Mouse (Mus musculus) T-helper 1 cell (primary cell): ENCODE data around the gene Heg1.

ENCODE experiments used
- in situ Hi-C: fragments of 300-600 bp; cut with MboI, MseI; formaldehyde crosslinking; loops from one replicate; pipeline ENCODE4 v1.15.1; 2025; ENCODE audit warnings: high pct_unique_total_duplicates

Gene Heg1

GRCm38 (mm10) chr16:33741795-33742194 lies 57.6 kb downstream of the Heg1 start:
- in situ Hi-C loops: no loop called here

- in situ Hi-C loops: no loop called here
Observed at GRCm38 (mm10) chr16:33742233-33742632, 58.1 kb downstream of the Heg1 start.

- in situ Hi-C loops: no loop called here
Observed at GRCm38 (mm10) chr16:33744622-33745419, 60.7 kb downstream of the Heg1 start.

- in situ Hi-C loops: no loop called here
Observed at GRCm38 (mm10) chr16:33745457-33745856, 61.3 kb downstream of the Heg1 start.

GRCm38 (mm10) chr16:33746074-33746676 lies 62.0 kb downstream of the Heg1 start:
- in situ Hi-C loops: no loop called here

- in situ Hi-C loops: no loop called here
Observed at GRCm38 (mm10) chr16:33747346-33747954, 63.3 kb downstream of the Heg1 start.

- in situ Hi-C loops: no loop called here
Observed at GRCm38 (mm10) chr16:33747994-33748393, 63.8 kb downstream of the Heg1 start.

GRCm38 (mm10) chr16:33751152-33751551 lies 67.0 kb downstream of the Heg1 start:
- in situ Hi-C loops: loop anchor here (10.0 kb wide), 1 partner anchor 1136 kb away; no protein-coding TSS in a partner anchor

GRCm38 (mm10) chr16:33751590-33751989 lies 67.4 kb downstream of the Heg1 start:
- in situ Hi-C loops: loop anchor here (10.0 kb wide), 1 partner anchor 1137 kb away; no protein-coding TSS in a partner anchor

GRCm38 (mm10) chr16:33752904-33753578 lies 68.9 kb downstream of the Heg1 start:
- in situ Hi-C loops: loop anchor here (10.0 kb wide), 1 partner anchor 1138 kb away; no protein-coding TSS in a partner anchor

GRCm38 (mm10) chr16:33755293-33755692 lies 71.1 kb downstream of the Heg1 start:
- in situ Hi-C loops: loop anchor here (5.0 to 10.0 kb wide), 2 partner anchors 47 to 1140 kb away; no protein-coding TSS in a partner anchor

- in situ Hi-C loops: loop anchor here (5.0 to 10.0 kb wide), 2 partner anchors 46 to 1141 kb away; no protein-coding TSS in a partner anchor
Observed at GRCm38 (mm10) chr16:33755961-33756360, 71.8 kb downstream of the Heg1 start.

GRCm38 (mm10) chr16:33756396-33756795 lies 72.2 kb downstream of the Heg1 start:
- in situ Hi-C loops: loop anchor here (5.0 to 10.0 kb wide), 2 partner anchors 46 to 1142 kb away; no protein-coding TSS in a partner anchor

GRCm38 (mm10) chr16:33759207-33759606 lies 75.0 kb downstream of the Heg1 start:
- in situ Hi-C loops: loop anchor here (5.0 to 10.0 kb wide), 2 partner anchors 43 to 1144 kb away; no protein-coding TSS in a partner anchor

- in situ Hi-C loops: no loop called here
Observed at GRCm38 (mm10) chr16:33760542-33760941, 76.4 kb downstream of the Heg1 start.

GRCm38 (mm10) chr16:33760996-33761395 lies 76.8 kb downstream of the Heg1 start:
- in situ Hi-C loops: no loop called here

- in situ Hi-C loops: no loop called here
Observed at GRCm38 (mm10) chr16:33764501-33765193, 80.5 kb downstream of the Heg1 start.

- in situ Hi-C loops: no loop called here
Observed at GRCm38 (mm10) chr16:33765477-33765876, 81.3 kb downstream of the Heg1 start.

- in situ Hi-C loops: no loop called here
Observed at GRCm38 (mm10) chr16:33766309-33766708, 82.1 kb downstream of the Heg1 start.

GRCm38 (mm10) chr16:33766757-33767156 lies 82.6 kb downstream of the Heg1 start:
- in situ Hi-C loops: no loop called here
